Mouse (Mus musculus) colon, adult 2 months (tissue): ENCODE data around the gene Cav1. TPM values are rescaled to one million over a fixed set of nuclear protein-coding genes. Genes with fewer than 3 reads are reported as not detected.

Source experiments
- polyA plus RNA-seq: library from polyadenylated mRNA; depleted of rRNA; stranded (reverse); fragments of >200 nt; gene quantifications from 2 replicates; pipeline ENCODE4 v1.2.3, GENCODE M21; 2012; rRNA removed

Gene Cav1
- 287 and 344 TPM in 2 replicates for polyA plus RNA-seq

DNA sequence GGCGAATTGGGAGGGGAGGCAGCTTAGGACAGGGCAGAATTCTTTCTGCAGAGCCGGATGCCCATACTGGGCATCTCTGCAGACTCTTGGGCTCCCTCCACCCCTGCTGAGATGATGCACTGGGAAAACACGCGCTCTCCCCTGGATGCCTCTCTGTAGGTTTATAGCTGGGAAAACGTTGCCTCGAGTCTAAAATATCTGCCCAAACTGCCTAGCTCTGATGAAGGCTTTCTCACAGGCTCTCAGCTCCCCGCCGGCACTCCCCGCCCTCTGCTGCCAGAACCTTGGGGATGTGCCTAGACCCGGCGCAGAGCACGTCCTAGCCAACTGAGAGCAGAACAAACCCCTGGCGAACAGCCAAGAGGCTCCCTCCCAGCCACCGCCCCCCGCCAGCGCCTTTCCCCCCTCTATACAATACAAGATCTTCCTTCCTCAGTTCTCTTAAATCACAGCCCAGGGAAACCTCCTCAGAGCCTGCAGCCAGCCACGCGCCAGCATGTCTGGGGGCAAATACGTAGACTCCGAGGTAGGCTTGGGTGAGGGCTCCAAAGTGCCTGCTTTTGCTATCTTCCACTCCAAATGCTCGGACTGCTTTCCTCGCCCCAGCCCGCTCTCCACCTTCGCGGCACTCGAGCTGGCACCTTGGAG, at the start of gene Cav1:
Gene Cav1 (plus strand): TSS at position 382 of the 648 bp plus-strand sequence.

DNA sequence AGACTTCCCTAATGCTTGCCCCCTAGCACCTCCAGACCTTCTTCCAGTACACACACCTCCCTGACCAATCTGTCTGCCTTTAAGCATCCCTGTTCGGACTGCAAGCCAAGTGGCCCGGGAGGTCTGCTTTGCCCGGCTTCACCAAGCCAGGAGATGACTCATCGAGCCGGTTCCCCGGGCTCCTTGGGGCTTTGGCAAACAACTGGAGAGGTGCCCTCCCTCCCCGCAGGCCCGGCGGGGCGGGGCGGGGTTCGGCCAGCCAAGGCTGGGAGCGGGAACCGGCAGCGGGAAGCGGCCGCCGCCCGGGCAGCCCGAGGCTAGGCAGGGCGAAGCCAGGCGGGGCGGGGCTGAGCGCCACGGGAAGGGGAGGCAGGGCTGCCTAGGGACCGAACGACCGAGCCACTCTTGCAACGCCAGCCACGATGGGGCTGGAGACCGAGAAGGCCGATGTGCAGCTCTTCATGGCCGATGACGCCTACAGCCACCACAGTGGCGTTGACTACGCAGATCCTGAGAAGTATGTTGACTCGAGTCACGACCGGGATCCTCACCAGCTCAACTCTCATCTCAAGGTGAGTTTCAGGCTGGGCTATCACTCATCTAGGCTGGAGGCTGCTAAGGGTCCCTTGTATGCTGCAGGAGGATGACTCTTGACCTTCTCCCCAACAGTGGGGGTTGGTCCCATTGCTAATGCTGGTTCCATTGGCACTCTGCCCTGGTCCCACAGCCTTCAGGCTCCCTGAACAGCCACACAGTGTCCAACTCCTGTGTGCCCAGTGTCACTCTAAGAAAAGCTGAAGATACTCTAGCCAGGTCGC, 25.0 kb upstream of the Cav1 start, which contains the start of gene Cav2:
Gene Cav2 (plus strand): TSS at position 247 of the 818 bp plus-strand sequence.

Other genes with a start within 250 kb of the Cav1 start
- gene Tes, start 241.2 kb upstream of the Cav1 start, polyA plus RNA-seq, result 81.9 and 82.5 TPM in 2 replicates
- gene Cav2, start 25.1 kb upstream of the Cav1 start, polyA plus RNA-seq, result 20.4 and 22.0 TPM in 2 replicates
- gene Met, start 157.5 kb downstream of the Cav1 start, polyA plus RNA-seq, result 9.1 and 10.6 TPM in 2 replicates